Mouse (Mus musculus): ENCODE data around the gene Hmox1. TPM values are rescaled to one million over a fixed set of nuclear protein-coding genes. Genes with fewer than 3 reads are reported as not detected.
A peak's percentile ranks its signal among the peaks of the same experiment; 100 is the strongest.

The Hmox1 gene
- polyA plus RNA-seq, 1 experiment from 2014 or later: 23.4 TPM

- ATAC-seq (ENCODE audit: insufficient number of reproducible peaks, insufficient read depth, low FRiP score, low TSS enrichment): no peak
- Histone ChIP-seq H3K9me3 (no peaks in the 10 kb centered on the region), H3K27ac (no peak overlapping the region), H3K4me3 (no peak overlapping the region), H3K4me1 (no peaks in the 10 kb centered on the region), H3K36me3 (0 out of 2 replicates have a peak, but pooled peaks cover 12% of the 10 kb centered on the region), H3K9ac (no peak overlapping the region), H3K4me2 (replicated peaks) (no peak overlapping the region), H3K27me3 (no peaks in the 10 kb centered on the region)
- WGBS: 93% methylated on average over 4 of the region's 4 CpGs
Observed at GRCm38 (mm10) chr8:75102956-75103355, 9.5 kb downstream of the Hmox1 start.

DNA sequence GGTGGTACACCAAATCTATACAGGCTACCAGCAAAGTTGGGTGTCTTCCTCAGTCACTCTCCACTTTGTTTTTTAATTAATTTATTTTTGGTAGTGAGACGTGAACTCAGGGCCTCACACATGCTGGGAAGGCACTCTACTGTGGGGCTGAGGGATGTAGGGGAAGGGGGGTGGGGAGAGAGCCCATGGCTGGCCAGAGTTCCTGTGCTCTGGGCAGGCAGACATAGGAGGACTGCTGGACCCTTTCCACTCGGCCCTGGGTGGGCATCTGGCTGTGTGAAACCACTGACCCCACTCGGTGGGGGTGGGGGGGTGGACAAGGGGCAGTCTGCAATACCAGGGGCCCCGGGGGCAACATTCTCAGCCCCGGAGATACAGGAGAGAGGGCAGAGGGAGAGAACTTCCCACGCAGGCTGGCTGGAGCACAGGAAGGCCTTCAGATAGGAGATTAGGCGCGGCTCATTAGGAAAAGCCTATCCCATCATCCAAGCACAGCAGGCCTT lies 10.0 kb downstream of the Hmox1 start:
- Histone ChIP-seq H3K9ac (no peak overlapping the region), H3K4me2 (replicated peaks) (no peak overlapping the region), H3K4me3 (no peak overlapping the region), H3K4me1 (no peaks in the 10 kb centered on the region), H3K36me3 (0 out of 2 replicates have a peak, but pooled peaks cover 7% of the 10 kb centered on the region), H3K27ac (no peak overlapping the region), H3K27me3 (no peaks in the 10 kb centered on the region), H3K9me3 (no peaks in the 10 kb centered on the region)
- ATAC-seq (ENCODE audit: insufficient number of reproducible peaks, insufficient read depth, low FRiP score, low TSS enrichment): no peak
- 40% methylated on average over 8 of the region's 8 CpGs for WGBS

DNA sequence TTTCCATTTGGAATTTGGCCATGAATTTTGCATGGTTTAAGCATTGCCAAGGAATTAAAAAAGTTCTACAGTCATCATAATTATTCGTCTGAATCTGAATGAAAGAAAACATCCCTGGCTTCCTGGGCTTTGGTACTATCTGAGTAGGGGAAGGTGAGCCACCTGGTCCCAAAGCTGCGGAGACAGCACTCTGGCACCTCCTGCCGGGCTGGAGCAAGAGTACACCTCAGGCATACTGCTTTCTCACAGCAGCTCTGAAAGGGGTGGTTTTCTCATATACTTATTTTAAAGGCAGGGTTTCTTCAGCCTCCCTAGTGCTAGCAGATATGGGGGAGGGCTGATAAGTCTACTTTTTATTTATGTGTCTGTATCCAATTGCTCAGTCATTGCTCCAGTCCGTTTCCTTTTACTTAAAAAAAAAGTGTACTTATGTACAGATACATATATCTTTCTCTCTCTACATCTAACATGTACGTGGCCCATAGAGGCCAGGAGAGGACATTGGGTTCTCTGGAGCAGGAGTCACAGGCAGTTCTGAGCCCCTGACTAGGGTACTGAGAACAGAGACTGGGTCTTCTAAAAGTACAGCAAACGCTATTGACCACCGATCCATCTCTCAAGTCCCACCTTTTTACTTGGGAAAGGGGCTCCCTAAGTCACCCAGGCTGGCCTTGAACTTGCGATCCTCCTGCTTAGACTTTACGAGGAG lies 15.3 kb downstream of the Hmox1 start:
- Histone ChIP-seq H3K36me3 (peaks cover 27% of the 10 kb centered on the region), H3K4me1 (peaks cover 20% of the 10 kb centered on the region), H3K4me2 (replicated peaks) (peak overlapping the region; percentile 65), H3K9me3 (no peaks in the 10 kb centered on the region), H3K27ac (peak overlapping the region; percentile 91), H3K27me3 (no peaks in the 10 kb centered on the region), H3K4me3 (peak overlapping the region; percentile 72), H3K9ac (peak overlapping the region; percentile 76)
- ATAC-seq (ENCODE audit: insufficient number of reproducible peaks, insufficient read depth, low FRiP score, low TSS enrichment): peak; percentile 65; the same call in 1 of the 2 replicates
- WGBS: 1% methylated on average over 9 of the region's 9 CpGs

DNA sequence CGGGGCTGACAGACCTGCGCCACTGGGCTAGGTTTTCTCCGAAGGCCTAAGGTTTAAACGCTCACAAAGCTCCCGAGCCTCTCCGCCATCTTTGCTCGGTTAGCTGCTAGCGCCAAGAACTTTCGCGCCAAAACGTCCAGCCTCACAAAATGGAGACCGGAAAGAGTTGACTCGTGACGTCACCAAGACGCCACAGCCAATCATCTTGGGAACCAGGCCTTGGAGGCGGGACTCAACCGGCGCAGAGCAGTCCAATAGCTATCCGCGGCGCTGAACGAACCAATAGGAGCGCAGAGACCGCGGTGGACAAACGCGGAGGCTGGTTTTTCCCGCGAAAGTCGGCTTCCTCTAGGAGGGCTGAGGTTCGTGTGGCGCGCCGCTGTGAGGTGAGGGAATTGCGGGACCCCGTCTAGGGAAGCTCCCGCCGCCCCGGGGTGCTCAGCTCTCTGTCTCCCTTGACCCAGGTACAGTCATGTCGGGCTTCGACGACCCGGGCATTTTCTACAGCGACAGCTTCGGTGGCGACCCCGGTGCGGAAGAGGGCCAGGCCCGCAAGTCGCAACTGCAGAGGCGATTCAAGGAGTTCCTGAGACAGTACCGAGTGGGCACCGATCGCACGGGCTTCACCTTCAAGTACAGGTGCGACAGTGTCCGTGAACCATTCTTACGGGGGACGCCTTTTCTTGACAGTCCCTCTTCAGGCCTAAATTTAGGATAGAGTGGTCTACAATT lies 16.0 kb downstream of the Hmox1 start, which contains the start of gene Mcm5:
Gene Mcm5, plus strand, starts transcription at position 334 of the 732 bp plus-strand sequence.
- peak; percentile 96 for ATAC-seq (ENCODE audit: insufficient number of reproducible peaks, insufficient read depth, low FRiP score, low TSS enrichment)
- H3K27ac ChIP-seq: peak within 1 kb of the TSS; percentile 91
- H3K4me2 ChIP-seq (replicated peaks): peak within 1 kb of the TSS; percentile 96
- under 1% methylated on average over 59 of the region's 59 CpGs for WGBS
- peak within 1 kb of the TSS; percentile 93 for H3K9ac ChIP-seq
- peak within 1 kb of the TSS; percentile 72 for H3K4me3 ChIP-seq
- H3K9me3 ChIP-seq: no peaks in the 10 kb centered on the region
- H3K36me3 ChIP-seq: peaks cover 35% of the 10 kb centered on the region
- peaks cover 20% of the 10 kb centered on the region for H3K4me1 ChIP-seq
- no peaks in the 10 kb centered on the region for H3K27me3 ChIP-seq

GRCm38 (mm10) chr8:75110093-75110492 lies 16.7 kb downstream of the Hmox1 start:
- WGBS: 21% methylated on average over 13 of the region's 13 CpGs
- ATAC-seq (ENCODE audit: insufficient number of reproducible peaks, insufficient read depth, low FRiP score, low TSS enrichment): no peak

GRCm38 (mm10) chr8:75118505-75118904 lies 25.1 kb downstream of the Hmox1 start:
- 88% methylated on average over 1 of the region's 1 CpGs for WGBS
- no peak overlapping the region for H3K9ac ChIP-seq
- ATAC-seq (ENCODE audit: insufficient number of reproducible peaks, insufficient read depth, low FRiP score, low TSS enrichment): no peak
- H3K36me3 ChIP-seq: peaks cover 96% of the 10 kb centered on the region
- no peak overlapping the region for H3K27ac ChIP-seq
- H3K4me1 ChIP-seq: no peaks in the 10 kb centered on the region
- no peak overlapping the region for H3K4me3 ChIP-seq
- no peaks in the 10 kb centered on the region for H3K9me3 ChIP-seq
- H3K27me3 ChIP-seq: no peaks in the 10 kb centered on the region
- no peak overlapping the region for H3K4me2 ChIP-seq (replicated peaks)

More at GRCm38 (mm10) chr8:75110093-75110492, 16.7 kb downstream of the Hmox1 start:
- H3K36me3 ChIP-seq: peaks cover 42% of the 10 kb centered on the region
- H3K27me3 ChIP-seq: no peaks in the 10 kb centered on the region
- peak overlapping the region; percentile 93 for H3K9ac ChIP-seq
- H3K9me3 ChIP-seq: no peaks in the 10 kb centered on the region
- no peak overlapping the region for H3K27ac ChIP-seq
- H3K4me3 ChIP-seq: peak overlapping the region; percentile 72
- H3K4me1 ChIP-seq: peaks cover 20% of the 10 kb centered on the region
- peak overlapping the region; percentile 96 for H3K4me2 ChIP-seq (replicated peaks)

DNA sequence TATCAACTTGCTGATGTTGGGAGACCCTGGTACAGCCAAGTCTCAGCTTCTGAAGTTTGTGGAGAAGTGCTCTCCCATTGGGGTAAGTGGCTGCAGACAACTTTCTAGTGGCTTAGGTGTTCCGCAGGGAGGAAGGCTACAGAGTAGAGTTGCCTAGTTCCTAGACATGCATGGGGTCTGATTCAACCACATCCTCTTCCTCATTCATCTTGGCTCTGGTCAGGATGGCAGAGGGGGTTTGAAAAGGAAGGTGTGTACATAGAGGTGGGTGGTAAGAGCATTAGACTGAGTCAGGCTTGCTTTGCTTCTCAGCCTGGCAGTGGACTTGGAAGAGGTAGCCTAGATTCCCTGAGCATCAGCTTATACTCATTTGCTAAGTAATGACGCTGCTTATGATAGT lies 25.9 kb downstream of the Hmox1 start:
- no peaks in the 10 kb centered on the region for H3K9me3 ChIP-seq
- 95% methylated on average over 2 of the region's 2 CpGs for WGBS

GRCm38 (mm10) chr8:75119747-75120146 lies 26.3 kb downstream of the Hmox1 start:
- Histone ChIP-seq H3K36me3 (peaks cover 96% of the 10 kb centered on the region), H3K4me1 (no peaks in the 10 kb centered on the region), H3K27me3 (no peaks in the 10 kb centered on the region), H3K4me3 (no peak overlapping the region), H3K27ac (no peak overlapping the region), H3K9ac (no peak overlapping the region), H3K9me3 (no peaks in the 10 kb centered on the region), H3K4me2 (replicated peaks) (no peak overlapping the region)
- 89% methylated on average over 2 of the region's 2 CpGs for WGBS
- ATAC-seq (ENCODE audit: insufficient number of reproducible peaks, insufficient read depth, low FRiP score, low TSS enrichment): no peak

More for the DNA sequence above, 25.9 kb downstream of the Hmox1 start:
- no peak overlapping the region for H3K27ac ChIP-seq
- no peak overlapping the region for H3K9ac ChIP-seq
- peaks cover 96% of the 10 kb centered on the region for H3K36me3 ChIP-seq
- no peaks in the 10 kb centered on the region for H3K4me1 ChIP-seq
- H3K4me3 ChIP-seq: no peak overlapping the region
- H3K27me3 ChIP-seq: no peaks in the 10 kb centered on the region
- no peak for ATAC-seq (ENCODE audit: insufficient number of reproducible peaks, insufficient read depth, low FRiP score, low TSS enrichment)
- H3K4me2 ChIP-seq (replicated peaks): no peak overlapping the region

DNA sequence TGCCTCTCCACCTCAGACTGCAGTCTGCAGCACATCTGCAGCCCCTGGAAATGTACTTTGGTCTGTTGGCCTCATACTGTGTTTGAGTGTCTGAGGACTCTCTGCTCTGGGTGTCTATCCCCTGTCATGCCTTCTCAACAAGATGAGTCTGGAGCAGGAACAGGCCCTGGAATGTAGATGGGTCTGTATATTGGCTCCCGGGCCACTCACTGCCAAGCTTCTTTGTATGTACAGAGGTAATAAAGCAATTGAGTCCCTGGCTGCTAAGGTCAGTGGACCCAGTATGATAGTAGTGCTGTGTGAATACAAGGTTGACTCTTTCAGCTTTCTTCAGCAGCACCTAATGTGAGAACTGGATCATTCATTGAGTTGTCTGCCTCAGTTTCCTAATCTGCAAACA lies 34.0 kb downstream of the Hmox1 start:
- H3K9ac ChIP-seq: no peak overlapping the region
- WGBS: 87% methylated on average over 1 of the region's 1 CpGs
- no peak for ATAC-seq (ENCODE audit: insufficient number of reproducible peaks, insufficient read depth, low FRiP score, low TSS enrichment)
- no peak overlapping the region for H3K27ac ChIP-seq
- H3K27me3 ChIP-seq: no peaks in the 10 kb centered on the region
- no peaks in the 10 kb centered on the region for H3K9me3 ChIP-seq
- no peak overlapping the region for H3K4me3 ChIP-seq
- H3K36me3 ChIP-seq: peaks cover 74% of the 10 kb centered on the region
- H3K4me2 ChIP-seq (replicated peaks): no peak overlapping the region
- no peaks in the 10 kb centered on the region for H3K4me1 ChIP-seq

DNA sequence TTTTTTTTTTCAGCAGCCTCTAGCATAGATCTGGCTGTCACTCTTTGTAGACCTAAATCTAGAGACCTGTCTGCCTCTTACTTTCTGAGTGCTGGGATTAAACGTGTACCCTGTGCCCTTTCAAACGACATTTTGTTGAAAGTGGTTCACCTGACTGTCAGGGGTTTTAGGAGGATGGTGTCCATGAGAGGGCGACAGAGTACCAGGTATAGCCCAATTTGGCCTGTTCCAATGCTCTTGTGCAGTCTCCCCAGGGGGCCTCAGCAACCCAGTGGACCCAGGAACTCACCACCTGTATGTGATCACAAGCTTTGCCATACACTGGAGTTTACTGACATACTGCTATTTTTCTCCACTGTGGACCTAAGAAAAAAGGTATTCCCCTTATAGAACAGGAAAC lies 39.1 kb downstream of the Hmox1 start:
- Histone ChIP-seq H3K4me3 (no peak overlapping the region), H3K27ac (no peak overlapping the region), H3K9me3 (no peaks in the 10 kb centered on the region), H3K4me2 (replicated peaks) (no peak overlapping the region), H3K9ac (no peak overlapping the region), H3K27me3 (no peaks in the 10 kb centered on the region), H3K4me1 (no peaks in the 10 kb centered on the region), H3K36me3 (peaks cover 25% of the 10 kb centered on the region)
- WGBS: 14% methylated on average over 3 of the region's 3 CpGs
- no peak for ATAC-seq (ENCODE audit: insufficient number of reproducible peaks, insufficient read depth, low FRiP score, low TSS enrichment)

DNA sequence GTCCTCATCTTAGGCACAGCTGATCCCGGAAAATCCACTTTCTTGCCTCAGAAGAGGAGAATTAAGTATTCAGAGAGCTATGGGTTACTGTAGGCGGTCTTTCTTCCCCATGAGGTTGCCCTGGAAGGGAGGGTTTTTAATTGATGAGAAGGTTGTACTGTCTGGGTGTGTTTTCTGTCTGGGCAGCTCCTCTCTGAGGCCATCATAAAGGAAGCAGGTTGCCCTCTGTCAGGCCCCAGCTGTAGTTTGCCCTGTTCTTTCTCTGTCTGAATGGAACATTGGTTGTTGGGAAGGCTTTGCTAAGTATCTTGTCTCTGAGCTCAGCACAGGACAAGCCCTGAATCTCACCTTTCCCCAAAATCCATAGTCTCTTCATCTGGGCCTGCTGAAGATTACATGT lies 40.0 kb downstream of the Hmox1 start:
- Histone ChIP-seq H3K9me3 (no peaks in the 10 kb centered on the region), H3K4me3 (no peak overlapping the region), H3K9ac (no peak overlapping the region), H3K4me1 (no peaks in the 10 kb centered on the region), H3K27me3 (no peaks in the 10 kb centered on the region), H3K36me3 (peaks cover 20% of the 10 kb centered on the region), H3K4me2 (replicated peaks) (no peak overlapping the region), H3K27ac (no peak overlapping the region)
- ATAC-seq (ENCODE audit: insufficient number of reproducible peaks, insufficient read depth, low FRiP score, low TSS enrichment): no peak
- 78% methylated on average over 2 of the region's 2 CpGs for WGBS
